Mouse (Mus musculus) hindbrain, embryonic 11.5 days (tissue): ENCODE data around the gene Trpm7. TPM values are rescaled to one million over a fixed set of nuclear protein-coding genes. Genes with fewer than 3 reads are reported as not detected.
A peak's percentile ranks its signal among the peaks of the same experiment; 100 is the strongest.

ENCODE experiments used
- ATAC-seq: fragments of 200-750 bp; cut with Nextera tagmentation; 2 replicates; pipeline ENCODE4 v1.8.0; 2017; ENCODE audit warnings: mild to moderate bottlenecking, moderate TSS enrichment, moderate library complexity; ENCODE audit not compliant: low FRiP score
- DNase-seq: peaks from one replicate; pipeline ENCODE4 v3.0.0-alpha.2; 2015; ENCODE audit warnings: low spot score
- H3K27ac ChIP-seq: fragments of 300-500 bp; sonication (generic); 2 replicates; pipeline ENCODE4 v1.5.1; 2014; ENCODE audit warnings: mild to moderate bottlenecking, low read depth, low read length
- H3K27me3 ChIP-seq: fragments of 300-500 bp; sonication (generic); 2 replicates; pipeline ENCODE4 v1.6.1; 2014; ENCODE audit warnings: mild to moderate bottlenecking, low read length, moderate library complexity, mixed read lengths; ENCODE audit not compliant: control insufficient read depth, insufficient read depth
- H3K36me3 ChIP-seq: fragments of 300-500 bp; sonication (generic); 2 replicates; pipeline ENCODE4 v1.6.1; 2014; ENCODE audit warnings: mild to moderate bottlenecking, low read length, moderate library complexity, mixed read lengths; ENCODE audit not compliant: control insufficient read depth, insufficient read depth
- H3K4me1 ChIP-seq: fragments of 300-500 bp; sonication (generic); replicated peaks from 2 replicates; pipeline ENCODE4 v1.6.1; 2014; ENCODE audit warnings: low read length, mixed read lengths; ENCODE audit not compliant: control insufficient read depth, insufficient read depth
- H3K4me2 ChIP-seq: fragments of 300-500 bp; sonication (generic); replicated peaks from 2 replicates; pipeline ENCODE4 v1.6.1; 2014; ENCODE audit warnings: mild to moderate bottlenecking, low read depth, low read length
- H3K4me3 ChIP-seq: fragments of 300-500 bp; sonication (generic); 2 replicates; pipeline ENCODE4 v1.5.1; 2014; ENCODE audit warnings: low read depth, low read length
- H3K9ac ChIP-seq: fragments of 300-500 bp; sonication (generic); 2 replicates; pipeline ENCODE4 v1.6.1; 2014; ENCODE audit warnings: low read depth, low read length
- H3K9me3 ChIP-seq: fragments of 300-500 bp; sonication (generic); 2 replicates; pipeline ENCODE4 v1.6.1; 2016; ENCODE audit warnings: low read length; ENCODE audit not compliant: control insufficient read depth
- WGBS: fragments of 180-500 bp; shearing (Covaris S2); extraction: QIAGEN DNeasy Blood & Tissue Kit; methylation state at CpG from one replicate; pipeline ENCODE4 v1.1.7; 2014; 5-methylcytosine and 5-hydroxymethylcytosine counted together
- polyA plus RNA-seq: library from polyadenylated mRNA; unstranded; fragments of >200 nt; fragmentation: Nextera tagmentation; extraction: Ambion mirVana; gene quantifications from 2 replicates; pipeline ENCODE4 v1.2.1, GENCODE M21; 2014

Trpm7 gene
- 33.5 and 43.0 TPM in 2 replicates for polyA plus RNA-seq

DNA sequence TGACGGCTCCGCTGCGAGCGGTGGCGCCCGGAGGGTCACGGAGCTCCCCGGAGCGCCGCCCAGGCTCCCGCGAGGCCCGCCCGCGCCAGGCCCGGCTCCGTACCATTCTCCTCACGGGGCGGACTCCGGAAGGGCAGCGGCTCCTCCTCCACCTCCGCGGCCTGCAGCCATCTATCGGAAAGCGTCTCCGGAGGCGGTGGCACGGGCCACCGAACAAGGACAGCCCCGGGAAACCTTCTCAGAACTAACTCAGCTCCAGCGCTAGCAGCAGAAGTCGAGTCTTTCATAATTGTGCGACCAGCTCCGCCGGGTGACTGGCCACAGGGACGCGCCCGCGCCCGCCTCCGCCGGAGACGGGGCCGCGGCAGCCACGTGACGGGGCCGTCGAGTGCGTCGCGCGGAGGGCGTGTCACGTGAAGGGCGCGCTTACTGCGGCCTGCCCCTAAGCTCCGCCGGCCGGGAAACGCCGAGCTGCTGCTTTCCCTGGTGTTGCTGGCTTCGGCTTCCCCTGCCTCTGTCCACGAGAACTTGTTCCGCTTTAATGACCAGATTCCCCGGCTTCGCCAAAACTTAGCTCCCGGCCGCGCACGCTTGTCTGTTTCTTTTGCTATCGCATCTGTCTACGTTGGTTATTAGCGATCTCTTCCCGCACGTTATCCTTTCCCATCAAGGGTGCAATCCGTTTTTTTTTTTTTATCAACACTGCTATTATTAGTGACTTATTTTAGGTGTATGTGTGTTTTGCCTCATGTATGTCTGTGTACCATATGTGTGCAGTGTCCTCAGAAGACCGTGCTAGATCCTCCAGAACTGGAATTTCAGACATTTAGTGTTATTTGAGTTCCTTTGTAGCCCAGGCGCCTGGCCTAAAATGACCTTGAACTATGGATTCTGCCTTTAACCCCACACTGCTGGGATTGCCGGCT lies at the start of gene Trpm7:
Gene Trpm7, minus strand, starts transcription at position 360 of the 926 bp plus-strand sequence.
- H3K27ac ChIP-seq: peak within 1 kb of the TSS; percentile 92
- no peaks in the 10 kb centered on the region for H3K27me3 ChIP-seq
- H3K4me2 ChIP-seq: peak within 1 kb of the TSS; percentile 61
- H3K4me1 ChIP-seq: no peaks in the 10 kb centered on the region
- DNase-seq (peak; percentile 94), ATAC-seq (peak; percentile 96)
- no peaks in the 10 kb centered on the region for H3K36me3 ChIP-seq
- peak within 1 kb of the TSS; percentile 77 for H3K9ac ChIP-seq
- H3K9me3 ChIP-seq: no peaks in the 10 kb centered on the region
- H3K4me3 ChIP-seq: peak within 1 kb of the TSS; percentile 82
- under 1% methylated on average over 74 of the region's 81 CpGs for WGBS

DNA sequence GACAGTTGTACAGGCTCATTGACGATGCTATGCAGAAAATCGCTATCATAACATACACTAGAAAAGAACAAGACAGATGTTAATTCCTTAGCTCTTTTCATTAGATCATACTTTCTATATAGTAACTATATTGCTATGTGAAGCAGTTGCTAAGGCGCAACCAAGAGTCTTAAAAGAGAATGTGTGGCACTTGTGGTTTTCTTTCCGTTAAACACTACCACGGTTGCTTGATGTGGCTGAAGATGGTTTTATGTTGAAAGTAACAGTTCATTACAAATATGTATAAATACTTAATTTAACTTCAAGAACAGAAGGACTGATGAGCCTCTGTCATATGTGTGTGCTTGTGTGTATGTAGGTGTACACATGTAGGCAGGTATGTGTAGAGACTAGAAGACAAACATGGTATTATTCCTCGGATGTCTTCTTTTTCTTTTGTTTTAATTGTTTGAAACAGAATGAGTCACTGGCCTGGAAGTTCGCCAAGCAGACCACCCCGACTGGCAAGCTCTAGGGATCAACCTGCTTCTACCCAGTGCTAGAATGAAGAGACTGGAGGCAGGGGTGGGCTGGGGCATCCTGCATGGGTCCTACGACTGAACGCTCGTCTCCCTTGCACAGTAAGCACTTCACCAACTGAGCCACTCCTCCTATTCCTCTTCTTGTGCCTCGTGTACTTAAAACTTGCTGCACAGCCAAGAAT lies 44.5 kb upstream of the Trpm7 start:
- Histone ChIP-seq H3K4me3 (no peak overlapping the region), H3K9ac (no peak overlapping the region), H3K36me3 (no peaks in the 10 kb centered on the region), H3K27ac (no peak overlapping the region), H3K4me1 (no peaks in the 10 kb centered on the region), H3K9me3 (no peaks in the 10 kb centered on the region), H3K4me2 (no peak overlapping the region), H3K27me3 (no peaks in the 10 kb centered on the region)
- ATAC-seq: no peak
- no peak for DNase-seq
- WGBS: 89% methylated on average over 12 of the region's 12 CpGs

DNA sequence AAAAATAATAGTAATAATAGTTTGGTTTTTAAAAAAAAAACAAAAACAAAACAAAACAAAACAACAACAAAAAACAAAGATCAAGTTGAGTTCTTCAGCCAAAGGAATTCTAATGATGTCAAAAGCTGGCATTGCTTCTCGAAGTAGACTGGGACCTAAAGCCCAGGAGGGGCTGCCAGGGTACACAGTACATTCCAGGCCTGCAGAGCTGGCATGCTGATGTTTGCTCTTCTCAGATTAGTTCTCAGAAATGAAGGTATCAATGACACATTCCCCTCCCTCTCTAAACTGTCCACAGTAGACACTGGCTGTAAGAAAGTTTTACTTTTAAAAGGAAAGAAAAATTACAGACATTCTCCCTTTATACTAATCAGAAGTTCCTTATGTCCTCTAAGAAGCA lies 40.2 kb upstream of the Trpm7 start:
- H3K27ac ChIP-seq: no peak overlapping the region
- no peak for ATAC-seq
- 84% methylated on average over 1 of the region's 1 CpGs for WGBS
- H3K9me3 ChIP-seq: no peaks in the 10 kb centered on the region
- no peak overlapping the region for H3K4me2 ChIP-seq
- H3K4me1 ChIP-seq: no peaks in the 10 kb centered on the region
- H3K9ac ChIP-seq: no peak overlapping the region
- H3K27me3 ChIP-seq: no peaks in the 10 kb centered on the region
- no peaks in the 10 kb centered on the region for H3K36me3 ChIP-seq
- DNase-seq: no peak
- H3K4me3 ChIP-seq: no peak overlapping the region

DNA sequence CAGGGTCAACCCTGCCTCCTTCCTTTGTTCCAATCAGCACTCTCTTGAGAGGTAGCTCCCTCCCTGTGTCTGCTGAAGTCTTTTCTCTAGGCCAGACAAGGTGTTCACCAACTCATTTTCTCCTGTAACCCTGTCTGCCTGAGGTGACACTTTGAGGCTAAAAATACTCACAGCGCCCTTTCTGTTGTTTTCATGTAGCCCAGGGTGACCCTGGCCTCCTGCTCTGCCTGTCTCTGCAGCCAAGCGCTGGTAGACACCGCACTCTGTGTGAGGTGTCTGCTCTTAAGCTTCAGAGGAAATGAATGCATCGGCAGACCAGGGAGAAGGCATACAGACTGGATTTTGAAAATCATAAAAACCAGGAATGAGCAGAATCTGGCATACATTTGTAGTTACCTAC lies 38.1 kb upstream of the Trpm7 start:
- H3K9me3 ChIP-seq: no peaks in the 10 kb centered on the region
- H3K27me3 ChIP-seq: no peaks in the 10 kb centered on the region
- no peak overlapping the region for H3K4me3 ChIP-seq
- H3K4me1 ChIP-seq: no peaks in the 10 kb centered on the region
- no peaks in the 10 kb centered on the region for H3K36me3 ChIP-seq
- DNase-seq (no peak), ATAC-seq (no peak)
- 57% methylated on average over 4 of the region's 4 CpGs for WGBS
- H3K4me2 ChIP-seq: no peak overlapping the region
- no peak overlapping the region for H3K9ac ChIP-seq
- no peak overlapping the region for H3K27ac ChIP-seq

DNA sequence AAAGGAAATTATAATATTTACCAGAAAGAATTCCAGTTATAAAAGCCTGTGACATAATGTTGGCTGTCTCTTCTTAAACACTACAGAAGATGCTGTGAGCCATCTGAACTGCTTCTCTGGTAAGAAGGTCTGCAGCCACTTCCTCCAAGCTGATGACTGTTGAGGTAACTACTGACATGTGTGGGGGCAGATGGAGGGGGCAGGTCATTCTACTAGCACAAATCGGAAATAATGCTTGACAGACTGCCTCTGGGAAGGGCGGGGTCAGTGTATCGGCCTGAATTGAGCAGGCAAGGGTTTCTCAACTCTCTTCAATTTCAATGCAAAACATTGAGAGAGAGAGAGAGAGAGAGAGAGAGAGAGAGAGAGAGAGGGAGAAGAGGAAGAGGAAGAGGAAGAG lies 28.1 kb upstream of the Trpm7 start:
- DNase-seq: no peak
- Histone ChIP-seq H3K4me3 (no peak overlapping the region), H3K27me3 (no peaks in the 10 kb centered on the region), H3K36me3 (no peaks in the 10 kb centered on the region), H3K27ac (no peak overlapping the region), H3K4me1 (no peaks in the 10 kb centered on the region), H3K9ac (no peak overlapping the region), H3K4me2 (no peak overlapping the region), H3K9me3 (no peaks in the 10 kb centered on the region)
- no peak for ATAC-seq
- WGBS: 82% methylated on average over 3 of the region's 3 CpGs

DNA sequence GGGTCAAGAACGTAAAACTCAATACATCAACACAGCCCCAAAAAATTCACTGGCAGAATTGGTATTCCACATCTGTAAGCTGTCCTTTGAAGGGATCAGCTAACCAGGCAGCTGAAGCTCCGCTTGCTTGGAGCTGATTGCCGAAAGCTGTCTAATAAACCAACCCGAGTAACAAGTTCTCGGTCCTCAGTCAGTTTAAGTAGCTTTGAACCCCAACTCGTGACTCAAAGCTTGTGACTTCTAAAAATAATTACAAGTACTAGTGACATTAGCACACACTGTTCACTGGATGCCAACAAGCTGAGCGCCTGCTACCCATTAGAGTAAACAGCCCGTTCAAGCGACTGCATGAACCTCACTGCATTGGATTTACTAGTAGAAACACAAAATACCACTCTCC lies 21.5 kb upstream of the Trpm7 start:
- no peak overlapping the region for H3K4me3 ChIP-seq
- no peaks in the 10 kb centered on the region for H3K27me3 ChIP-seq
- no peaks in the 10 kb centered on the region for H3K36me3 ChIP-seq
- WGBS: 93% methylated on average over 9 of the region's 9 CpGs
- no peak for ATAC-seq
- no peaks in the 10 kb centered on the region for H3K4me1 ChIP-seq
- H3K27ac ChIP-seq: no peak overlapping the region
- DNase-seq: no peak
- no peak overlapping the region for H3K4me2 ChIP-seq
- H3K9me3 ChIP-seq: no peaks in the 10 kb centered on the region
- no peak overlapping the region for H3K9ac ChIP-seq

DNA sequence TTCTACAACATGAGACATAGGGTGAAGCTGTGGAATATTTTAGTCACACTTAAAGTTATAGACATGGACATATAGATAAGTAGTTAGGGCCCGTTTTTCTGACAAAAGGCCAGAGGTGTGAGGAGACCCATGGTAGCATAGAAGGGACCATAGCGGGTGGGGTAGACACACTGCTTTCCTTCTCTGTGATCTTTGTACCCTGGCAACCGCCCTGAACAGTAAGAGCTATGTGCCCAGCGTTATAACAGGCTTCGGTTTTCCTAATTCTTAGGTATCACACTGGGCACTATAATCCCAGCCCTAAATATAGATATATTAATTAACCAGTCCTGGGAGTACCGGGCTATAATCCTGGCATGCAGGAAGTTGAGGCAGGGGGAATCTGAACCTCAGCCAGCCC lies 20.9 kb upstream of the Trpm7 start:
- H3K36me3 ChIP-seq: no peaks in the 10 kb centered on the region
- DNase-seq: no peak
- H3K27ac ChIP-seq: no peak overlapping the region
- no peak overlapping the region for H3K9ac ChIP-seq
- no peak overlapping the region for H3K4me2 ChIP-seq
- H3K27me3 ChIP-seq: no peaks in the 10 kb centered on the region
- H3K4me3 ChIP-seq: no peak overlapping the region
- WGBS: 85% methylated on average over 6 of the region's 6 CpGs
- ATAC-seq: no peak
- H3K9me3 ChIP-seq: no peaks in the 10 kb centered on the region
- H3K4me1 ChIP-seq: no peaks in the 10 kb centered on the region

DNA sequence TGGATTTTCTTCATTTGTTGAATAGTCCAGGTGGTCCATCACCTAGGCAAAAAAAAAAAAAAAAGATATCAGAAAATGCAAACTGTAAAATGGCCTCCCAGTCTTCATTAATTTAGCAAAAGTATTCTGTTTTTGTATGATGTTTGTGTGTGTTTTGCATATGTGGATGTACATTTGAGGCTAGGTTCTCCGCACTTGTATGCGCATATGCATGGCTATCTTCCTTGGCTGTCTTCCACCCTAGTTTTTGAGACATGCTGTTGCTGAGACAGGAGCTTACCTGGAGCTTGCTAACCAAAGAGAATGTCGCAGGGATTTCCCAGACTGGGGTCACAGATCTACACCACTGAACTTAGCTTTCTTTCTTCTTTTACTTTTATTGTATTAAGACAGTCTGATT lies 18.2 kb upstream of the Trpm7 start:
- Histone ChIP-seq H3K36me3 (no peaks in the 10 kb centered on the region), H3K27me3 (no peaks in the 10 kb centered on the region), H3K9me3 (no peaks in the 10 kb centered on the region), H3K27ac (no peak overlapping the region), H3K4me3 (no peak overlapping the region), H3K4me1 (no peaks in the 10 kb centered on the region), H3K9ac (no peak overlapping the region), H3K4me2 (no peak overlapping the region)
- WGBS: 98% methylated on average over 3 of the region's 3 CpGs
- ATAC-seq (no peak), DNase-seq (no peak)
